Comparison of ENCODE assay signal across 9 mouse cellular contexts in the genomic region with DNA sequence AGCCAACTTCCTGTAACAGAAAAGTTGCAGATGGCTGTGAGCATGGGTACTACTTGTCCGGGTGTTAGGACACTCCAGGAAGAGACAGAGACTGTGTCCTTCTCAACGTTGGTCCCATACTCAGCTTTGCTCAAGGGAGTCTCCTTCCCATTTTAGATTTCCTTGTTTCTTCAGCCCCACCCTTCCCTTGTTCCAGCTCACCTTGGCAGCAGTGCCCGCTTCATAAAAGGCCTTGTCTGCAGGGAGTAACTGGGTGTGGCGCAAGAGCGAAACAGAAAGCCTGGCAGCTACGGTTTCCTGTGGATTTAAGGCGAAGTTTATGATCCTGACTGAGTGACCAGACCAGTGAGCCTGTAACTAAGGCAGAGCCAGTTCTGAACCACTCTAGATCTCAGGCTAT. TPM values are rescaled to one million over a fixed set of nuclear protein-coding genes. Genes with fewer than 3 reads are reported as not detected.
DNase-seq lines count a peak whose midpoint lies in the region; ATAC-seq lines count a peak whose summit lies in the region.
"Had no signal": no experiment of that assay in that cellular context is flagged by ENCODE, and none has a peak within 500 bp of the region (broad histone marks: within the 10 kb centered on the region; RNA-seq: fewer than 3 reads in every experiment).

No protein-coding gene starts in this region.

- H3K9me3 ChIP-seq in heart, embryonic 11.5 days (replicated peaks; ENCODE audit: control insufficient read depth, low read length) = no peaks in the 10 kb centered on the region

- H3K27ac ChIP-seq in heart, embryonic 11.5 days (ENCODE audit: low read depth, low read length) = peak overlapping the region; percentile 3; the same call in 1 of the 2 replicates
- H3K27ac ChIP-seq: macrophage had no signal

- H3K4me2 ChIP-seq in heart, embryonic 11.5 days = no peak overlapping the region

- peaks cover 23% of the 10 kb centered on the region for H3K4me1 ChIP-seq in heart, embryonic 11.5 days (ENCODE audit: control insufficient read depth, insufficient read depth, low read length)

- H3K36me3 ChIP-seq in heart, embryonic 11.5 days (ENCODE audit: control insufficient read depth, insufficient read depth, low read length) = peaks cover 19% of the 10 kb centered on the region

- ATAC-seq in heart, embryonic 11.5 days (replicated peaks; ENCODE audit: insufficient number of reproducible peaks, low FRiP score, low TSS enrichment) = no peak

- no peak overlapping the region for H3K9ac ChIP-seq in heart, embryonic 11.5 days (ENCODE audit: low read depth, low read length)

- no peak overlapping the region for H3K4me3 ChIP-seq in heart, embryonic 11.5 days (ENCODE audit: low read depth, low read length)

- no peaks in the 10 kb centered on the region for H3K27me3 ChIP-seq in heart, embryonic 11.5 days (ENCODE audit: control insufficient read depth, insufficient read depth, low read length)

- DNase-seq in urinary bladder, adult 18-20 months (ENCODE audit: low spot score in 2 of 2) = peak; percentile 37 to 73
- no peak for DNase-seq in urinary bladder, postnatal 10 days (ENCODE audit: low spot score)
- peak; percentile 23 to 44 for DNase-seq in kidney, postnatal 4 days
- peak; percentile 48 to 76 for DNase-seq in urinary bladder, postnatal 36 days (ENCODE audit: low spot score in 2 of 2)
- DNase-seq in layer of hippocampus, postnatal 25 days (ENCODE audit: extremely low spot score in 1 of 2, low spot score in 1 of 2) = no peak
- DNase-seq in layer of hippocampus, postnatal 10 days (ENCODE audit: low spot score in 2 of 2) = no peak
- DNase-seq in layer of hippocampus, postnatal 14 days (ENCODE audit: low spot score in 2 of 2) = no peak

- WGBS in heart, embryonic 11.5 days (ENCODE audit: insufficient replicate concordance) = 78% methylated on average over 7 of the region's 7 CpGs

RNA-seq across cellular contexts. Expression of gene Krtcap3, which starts 3.0 kb away (rescaled TPM):
- 7.1 and 7.7 TPM in 2 replicates for polyA plus RNA-seq in heart, embryonic 11.5 days (2014; fragmentation: Nextera tagmentation; extraction: Ambion mirVana)
- 1 to 10 TPM; 2.0 to 3.1 TPM for total RNA-seq in layer of hippocampus, postnatal 25 days (2021)
- total RNA-seq in layer of hippocampus, postnatal 10 days (2021) = 1 to 10 TPM; 2.3 to 2.9 TPM
- 1 to 10 TPM; 1.3 to 1.9 TPM for total RNA-seq in layer of hippocampus, postnatal 14 days (2021)

RNA-seq across cellular contexts. Expression of gene Gm9970, which starts 13.4 kb away (rescaled TPM):
- polyA plus RNA-seq in heart, embryonic 11.5 days (2014; fragmentation: Nextera tagmentation; extraction: Ambion mirVana) = 0.53 and 0.59 TPM in 2 replicates
- total RNA-seq in layer of hippocampus, postnatal 25 days (2021) = not detected
- total RNA-seq in layer of hippocampus, postnatal 10 days (2021) = not detected
- total RNA-seq in layer of hippocampus, postnatal 14 days (2021) = not detected
- polyA plus RNA-seq: macrophage had no signal

RNA-seq across cellular contexts. Expression of gene Nrbp1, which starts 13.8 kb away (rescaled TPM):
- polyA plus RNA-seq in heart, embryonic 11.5 days (2014; fragmentation: Nextera tagmentation; extraction: Ambion mirVana) = 124 and 141 TPM in 2 replicates
- total RNA-seq in layer of hippocampus, postnatal 25 days (2021) = 10 to 100 TPM; 83.5 to 88.5 TPM
- total RNA-seq in layer of hippocampus, postnatal 10 days (2021) = 10 to 100 TPM; 76.3 to 76.6 TPM
- total RNA-seq in layer of hippocampus, postnatal 14 days (2021) = 10 to 100 TPM; 77.7 to 79.7 TPM

RNA-seq across cellular contexts. Expression of gene Ppm1g, which starts 34.0 kb away (rescaled TPM):
- 103 and 116 TPM in 2 replicates for polyA plus RNA-seq in heart, embryonic 11.5 days (2014; fragmentation: Nextera tagmentation; extraction: Ambion mirVana)
- 10 to 100 TPM; 77.0 to 77.2 TPM for total RNA-seq in layer of hippocampus, postnatal 25 days (2021)
- 100 to 1,000 TPM; 102 to 107 TPM for total RNA-seq in layer of hippocampus, postnatal 10 days (2021)
- 10 to 100 TPM; 84.9 to 85.7 TPM for total RNA-seq in layer of hippocampus, postnatal 14 days (2021)

RNA-seq across cellular contexts. Expression of gene Ift172, which starts 36.5 kb away (rescaled TPM):
- polyA plus RNA-seq in heart, embryonic 11.5 days (2014; fragmentation: Nextera tagmentation; extraction: Ambion mirVana) = 22.7 and 30.7 TPM in 2 replicates
- 10 to 100 TPM; 72.9 to 81.8 TPM for total RNA-seq in layer of hippocampus, postnatal 25 days (2021)
- total RNA-seq in layer of hippocampus, postnatal 10 days (2021) = 10 to 100 TPM; 68.7 to 70.3 TPM
- total RNA-seq in layer of hippocampus, postnatal 14 days (2021) = 10 to 100 TPM; 76.4 to 83.3 TPM

Comparison
In these comparisons a context has a peak if more than half of its experiments do, and no peak if none do; other contexts are left out.
1. DNase-seq: peak in urinary bladder, adult 18-20 months (2 of 2), kidney, postnatal 4 days (2 of 2) and urinary bladder, postnatal 36 days (2 of 2); none in urinary bladder, postnatal 10 days (single experiment), layer of hippocampus, postnatal 25 days (0 of 2), layer of hippocampus, postnatal 10 days (0 of 2) and layer of hippocampus, postnatal 14 days (0 of 2).